Mouse (Mus musculus): ENCODE measurements around the gene Cpne7.

Gene Cpne7

DNA sequence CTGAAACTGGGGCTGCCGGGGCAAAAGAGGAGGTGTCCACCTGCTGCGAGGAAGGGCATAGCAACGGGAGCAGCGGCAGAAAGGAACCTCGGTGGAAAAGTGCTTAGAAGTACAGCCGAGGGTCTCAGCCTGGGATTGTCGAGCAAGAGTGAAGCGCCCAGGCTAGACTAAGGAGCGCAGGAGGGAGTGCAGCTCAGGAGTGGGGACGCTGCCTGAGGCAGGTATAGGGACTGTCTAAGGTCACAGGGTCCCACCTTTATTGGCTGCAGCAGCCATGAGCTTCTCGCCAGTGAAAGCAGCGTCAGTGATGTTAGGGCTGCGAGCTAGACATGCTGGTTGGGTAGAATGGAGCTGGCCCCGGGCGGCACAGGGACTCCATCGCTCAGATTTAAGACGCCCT, 570 bp downstream of the Cpne7 start:
- DNase-seq, result no peak

DNA sequence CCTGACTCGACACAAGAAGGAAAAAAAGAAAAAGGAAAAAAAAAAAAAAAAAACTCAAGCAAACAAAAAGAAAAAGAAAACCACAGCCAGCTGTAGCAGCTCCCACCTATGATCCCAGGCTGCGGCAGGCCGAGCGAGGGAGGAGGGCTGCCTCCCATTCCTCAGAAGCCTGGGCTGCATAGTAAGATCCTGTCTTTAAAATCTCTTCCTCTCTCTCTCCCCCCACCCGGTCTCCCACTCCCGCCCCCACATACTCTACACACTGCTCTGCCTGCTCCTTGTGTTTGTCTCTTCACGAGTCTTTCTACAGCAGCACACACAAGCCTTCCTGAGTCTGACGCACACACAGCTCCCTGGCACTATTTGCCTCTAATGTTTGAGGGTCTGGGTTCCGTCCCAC, 4.9 kb downstream of the Cpne7 start:
- DNase-seq, result no peak

DNA sequence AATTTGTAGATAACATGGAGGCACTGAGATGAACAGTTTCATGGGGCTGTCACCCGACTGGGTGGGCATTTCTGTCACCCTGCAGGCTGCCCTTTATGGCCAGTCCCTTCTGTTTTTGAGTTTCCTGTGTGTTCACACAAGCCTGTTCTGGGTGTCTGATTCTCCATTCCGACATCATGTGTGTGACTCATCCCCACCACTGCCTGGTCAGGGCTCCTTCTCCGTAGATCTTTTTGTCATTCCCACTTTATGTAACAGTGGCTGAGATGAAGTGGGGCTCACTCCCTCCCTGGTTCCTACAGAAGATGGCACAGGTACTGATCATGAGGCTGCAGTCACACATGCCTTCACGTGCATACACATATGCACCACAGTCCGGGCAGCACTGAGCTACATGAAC, 5.5 kb downstream of the Cpne7 start:
- no peak for DNase-seq

DNA sequence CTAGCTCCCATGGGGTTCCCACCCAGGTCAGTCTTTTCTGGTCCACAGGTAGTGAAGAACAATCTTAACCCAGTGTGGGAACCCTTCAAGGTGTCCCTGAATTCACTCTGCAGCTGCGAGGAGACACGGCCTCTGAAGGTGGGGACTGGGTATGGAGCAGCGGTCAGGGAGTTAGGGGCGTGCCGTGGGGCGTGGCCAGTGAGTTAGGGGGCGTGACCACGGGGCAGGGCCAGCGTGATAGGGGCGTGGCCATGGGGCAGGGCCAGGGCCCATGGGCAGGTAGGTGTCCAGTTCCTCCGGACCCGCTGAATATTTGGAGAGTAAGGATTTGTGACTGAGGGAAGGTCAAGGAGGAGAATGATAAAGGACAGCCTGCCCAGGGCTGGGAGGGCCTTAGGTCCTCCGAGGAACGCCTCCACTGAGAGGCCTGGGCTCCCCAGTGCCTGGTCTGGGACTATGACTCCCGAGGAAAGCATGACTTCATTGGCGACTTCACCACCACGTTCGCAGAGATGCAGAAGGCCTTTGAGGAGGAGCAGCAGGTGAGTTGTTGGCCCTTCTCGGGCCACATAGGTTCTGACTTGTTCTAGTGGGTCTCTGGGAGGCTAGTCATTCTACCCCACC, 9.1 kb downstream of the Cpne7 start:
- peak; percentile 41 for DNase-seq

DNA sequence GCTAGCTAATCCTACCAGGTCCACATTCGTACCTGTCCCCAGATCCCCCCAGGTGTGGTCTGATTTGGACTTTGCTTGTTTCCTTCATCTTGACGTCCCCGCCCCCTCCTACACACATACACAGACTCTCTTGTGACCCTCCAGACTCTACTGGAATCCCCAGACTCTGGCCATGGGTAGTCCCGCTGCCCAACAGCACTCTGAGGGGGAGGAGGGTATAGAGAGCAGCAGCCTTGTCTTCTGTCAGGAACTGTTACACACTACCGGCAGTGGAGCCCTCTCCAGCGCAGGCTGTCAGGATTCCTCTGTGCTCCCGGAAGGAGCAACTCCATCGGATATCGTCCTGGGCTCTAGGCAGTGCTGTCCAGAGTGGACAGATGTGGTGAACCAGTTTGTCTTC, 13.9 kb downstream of the Cpne7 start:
- DNase-seq, result no peak

DNA sequence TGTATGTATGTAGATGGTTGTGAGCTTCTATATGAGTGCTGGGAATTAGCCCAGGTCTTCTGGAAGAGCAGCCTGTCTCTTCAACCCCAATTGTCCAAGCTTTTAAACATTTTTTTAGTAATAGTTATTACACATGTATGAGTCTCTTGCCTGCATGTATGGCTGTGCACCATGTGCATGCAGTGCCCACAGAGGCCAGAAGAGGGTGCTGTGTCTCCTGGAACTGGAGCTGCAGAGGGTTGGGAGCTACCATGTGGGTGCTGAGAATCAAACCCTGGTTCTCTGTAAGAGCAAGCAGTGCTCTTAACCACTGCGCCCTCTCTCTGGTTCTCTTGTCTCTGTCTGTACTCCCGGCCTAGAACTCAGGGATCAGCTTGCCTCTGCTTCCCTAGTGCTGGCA, 15.8 kb downstream of the Cpne7 start:
- DNase-seq, result no peak

DNA sequence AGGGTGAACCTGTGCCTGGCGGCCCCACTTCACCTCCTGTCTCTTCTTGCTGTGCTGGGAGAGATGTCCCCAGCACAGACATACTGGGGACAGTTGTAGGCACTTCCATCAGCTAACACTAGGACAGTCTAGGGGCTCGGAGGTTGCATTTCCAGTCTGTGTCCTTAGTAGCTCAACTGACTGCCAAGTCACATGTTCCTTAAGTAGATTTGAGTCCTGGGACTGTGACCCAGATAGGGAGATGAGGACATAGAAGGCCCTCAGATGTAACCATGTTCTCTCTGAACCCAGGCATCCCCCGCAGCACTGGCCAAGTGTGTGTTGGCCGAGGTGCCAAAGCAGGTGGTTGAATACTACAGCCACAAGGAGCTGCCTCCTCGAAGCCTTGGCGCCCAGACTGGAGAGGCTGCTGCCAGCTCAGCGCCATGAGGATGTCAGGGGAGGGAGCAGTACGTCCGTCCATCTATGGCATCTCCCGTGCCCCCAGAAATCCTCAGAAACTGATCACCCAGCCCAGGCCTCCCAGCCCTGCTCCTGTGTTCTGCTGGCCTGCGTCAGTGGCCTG, 17.1 kb downstream of the Cpne7 start:
- DNase-seq, result peak; percentile 59

DNA sequence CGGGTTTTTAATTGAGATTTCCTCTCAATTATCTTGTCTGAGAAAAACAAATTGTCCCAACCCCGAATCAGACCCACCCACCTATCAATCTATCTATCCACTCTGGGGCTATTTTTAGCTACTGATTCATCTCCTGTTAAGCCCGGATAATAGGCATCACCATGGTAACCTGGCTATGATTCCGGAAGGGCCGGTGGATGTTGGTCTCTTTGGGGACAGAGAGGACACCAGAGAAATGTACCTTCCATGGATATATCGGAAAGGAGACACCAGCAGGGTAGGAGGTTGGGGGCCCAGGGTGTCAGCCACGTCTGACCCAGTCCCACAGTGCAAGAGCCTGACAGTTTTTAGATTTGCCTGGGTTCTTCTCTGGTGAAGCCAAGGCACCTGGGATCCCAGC, 18.2 kb downstream of the Cpne7 start:
- DNase-seq, result peak; percentile 78

DNA sequence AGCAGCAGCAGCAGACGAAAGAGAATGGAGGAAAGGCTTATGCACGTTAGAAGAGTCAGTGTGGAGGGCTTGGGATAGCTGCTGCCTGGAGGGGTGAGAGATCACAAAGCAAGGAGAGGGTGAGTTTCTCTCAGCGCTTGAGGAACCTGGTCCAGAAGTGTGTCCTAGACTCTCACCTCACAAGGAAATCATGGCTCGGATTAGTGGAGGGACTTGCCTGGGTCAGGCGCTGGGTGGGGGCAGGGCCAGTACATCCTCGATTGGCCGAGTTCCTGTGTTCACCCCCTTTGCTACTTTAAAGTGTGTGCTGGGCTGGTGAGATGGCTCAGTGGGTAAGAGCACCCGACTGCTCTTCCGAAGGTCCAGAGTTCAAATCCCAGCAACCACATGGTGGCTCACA, 18.6 kb downstream of the Cpne7 start:
- DNase-seq, result peak; percentile 52

DNA sequence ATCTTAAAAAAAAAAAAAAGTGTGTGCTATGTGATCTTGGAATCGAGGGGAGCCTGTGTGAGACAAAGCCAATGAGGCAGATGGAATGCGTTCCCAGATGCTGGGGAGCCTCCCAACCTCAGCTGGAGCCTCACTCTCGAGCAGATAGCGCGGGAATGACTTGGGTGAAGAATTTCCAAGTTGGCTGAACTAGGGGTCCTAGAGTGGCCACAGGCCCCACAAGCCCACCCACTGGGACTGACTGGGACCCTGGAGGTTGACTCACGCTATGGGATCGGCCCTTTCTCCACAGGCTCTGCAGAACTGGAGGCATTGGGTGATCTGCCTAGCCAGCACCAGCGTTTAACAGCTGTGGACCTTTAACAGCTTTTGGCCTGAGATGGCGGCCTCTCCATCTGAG, 19.1 kb downstream of the Cpne7 start:
- no peak for DNase-seq

DNA sequence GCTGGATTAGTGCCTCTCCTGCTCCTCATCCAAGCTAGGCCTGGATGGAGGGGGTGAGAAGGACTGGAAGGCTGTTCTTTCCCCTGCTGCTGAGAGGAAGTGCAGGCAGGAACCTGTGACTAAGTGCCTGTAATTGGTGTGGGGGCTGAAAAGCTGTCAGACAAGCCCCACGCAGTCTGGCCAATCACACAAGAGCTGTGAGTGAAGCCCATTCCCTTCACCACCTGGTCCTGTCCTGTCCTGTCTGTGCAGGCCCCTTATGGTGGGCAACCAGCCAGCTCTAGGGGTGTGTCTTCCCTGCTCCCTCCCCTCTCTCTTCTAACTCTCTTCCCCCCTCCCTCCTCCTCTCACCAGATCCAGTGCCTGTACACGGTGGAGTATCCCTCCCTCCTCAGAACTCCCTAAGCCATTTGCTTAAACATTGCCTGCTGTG, 20.5 kb downstream of the Cpne7 start:
- peak; percentile 84 for DNase-seq

DNA sequence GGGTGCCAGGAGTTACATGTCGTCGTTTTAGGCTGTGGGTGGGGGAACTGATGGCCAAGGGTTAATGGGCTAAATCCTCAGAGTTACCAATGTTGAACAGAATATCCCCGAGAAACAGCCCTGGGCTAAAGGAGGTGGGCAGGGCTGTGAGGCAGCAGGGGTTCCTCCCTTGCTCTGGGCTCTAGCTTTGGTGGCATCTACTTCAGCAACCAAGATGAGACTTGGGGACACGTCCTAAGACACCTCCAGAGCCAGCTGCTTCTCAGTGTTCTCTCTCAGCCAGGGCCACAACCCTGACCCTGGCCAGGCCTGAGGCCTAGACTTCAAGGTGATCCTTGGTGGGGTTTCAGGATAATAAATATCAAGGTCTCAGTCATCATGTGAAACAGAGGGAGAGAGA, 21.6 kb downstream of the Cpne7 start:
- DNase-seq, result no peak

DNA sequence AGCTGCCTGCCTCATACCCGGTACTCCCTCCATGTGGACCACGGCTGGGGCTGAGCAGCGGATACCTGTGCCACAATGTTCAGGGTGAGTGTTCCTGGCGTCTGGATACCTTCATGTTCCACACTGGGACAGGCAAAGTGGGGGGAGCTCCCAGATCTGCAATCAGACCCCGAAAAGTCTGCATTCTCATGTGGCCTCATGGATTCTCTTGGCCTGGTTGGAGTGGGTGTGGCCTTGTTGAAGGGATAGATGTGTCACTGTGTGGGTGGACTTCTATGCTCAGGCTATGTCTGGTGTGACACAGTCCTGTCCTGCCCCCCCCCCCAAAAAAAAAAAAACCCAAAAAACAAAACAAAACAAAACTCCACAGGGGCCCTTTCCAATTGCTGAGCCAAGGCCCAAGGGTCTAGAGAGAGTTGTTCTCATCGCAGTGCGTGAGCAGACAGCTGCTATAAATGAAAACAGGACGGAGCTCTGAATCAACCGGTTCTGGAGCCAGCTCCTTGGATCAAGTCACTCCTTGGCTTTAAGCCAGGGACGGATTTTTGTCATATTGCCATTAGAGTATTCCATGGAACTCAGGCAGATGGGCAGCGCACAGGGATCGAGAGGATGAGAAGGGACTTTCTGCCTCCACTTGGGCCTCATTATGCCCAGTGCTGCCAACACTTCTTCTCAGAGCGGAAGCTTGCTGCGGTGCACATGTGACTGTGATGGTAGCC, 24.7 kb downstream of the Cpne7 start:
- DNase-seq, result no peak

DNA sequence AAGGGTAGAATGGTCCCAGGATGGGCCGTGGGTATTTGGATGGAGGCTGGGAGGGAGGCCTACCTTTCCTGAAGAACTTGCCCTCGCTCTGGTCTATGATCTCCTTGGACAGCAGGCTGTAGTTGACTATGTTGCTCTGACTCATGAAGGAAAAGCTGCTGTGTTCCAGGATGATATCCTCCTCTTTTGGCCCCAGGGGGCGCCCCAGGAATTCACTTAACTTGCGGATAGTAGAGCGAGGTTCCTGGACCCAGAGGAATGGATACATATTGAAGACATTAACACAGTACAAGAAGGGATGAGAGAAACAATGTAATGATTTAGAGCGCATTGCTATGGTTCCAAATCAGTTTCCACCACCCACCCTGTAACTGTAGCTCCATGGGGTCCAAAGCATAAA, 28.1 kb downstream of the Cpne7 start:
- DNase-seq, result peak; percentile 22

DNA sequence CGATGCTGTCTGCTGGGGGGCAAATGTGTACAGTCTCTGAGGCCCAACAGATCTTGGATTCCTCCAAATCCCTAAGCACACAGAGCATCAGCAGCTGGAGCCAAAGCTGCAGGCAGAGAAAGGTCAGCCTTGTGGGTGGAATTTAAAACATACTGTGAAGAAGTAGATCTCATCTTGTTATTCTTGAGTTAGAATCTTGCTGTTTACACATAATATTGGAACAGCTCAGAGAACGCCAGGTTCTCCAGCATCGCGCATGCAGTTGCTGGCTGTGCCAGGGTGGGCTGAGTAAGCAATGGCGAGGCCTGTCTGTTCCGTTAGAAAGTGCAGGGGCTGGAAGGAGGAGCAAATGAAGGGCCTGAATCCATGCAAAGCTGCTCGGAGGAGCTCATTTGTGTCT, 29.2 kb downstream of the Cpne7 start:
- DNase-seq, result no peak

DNA sequence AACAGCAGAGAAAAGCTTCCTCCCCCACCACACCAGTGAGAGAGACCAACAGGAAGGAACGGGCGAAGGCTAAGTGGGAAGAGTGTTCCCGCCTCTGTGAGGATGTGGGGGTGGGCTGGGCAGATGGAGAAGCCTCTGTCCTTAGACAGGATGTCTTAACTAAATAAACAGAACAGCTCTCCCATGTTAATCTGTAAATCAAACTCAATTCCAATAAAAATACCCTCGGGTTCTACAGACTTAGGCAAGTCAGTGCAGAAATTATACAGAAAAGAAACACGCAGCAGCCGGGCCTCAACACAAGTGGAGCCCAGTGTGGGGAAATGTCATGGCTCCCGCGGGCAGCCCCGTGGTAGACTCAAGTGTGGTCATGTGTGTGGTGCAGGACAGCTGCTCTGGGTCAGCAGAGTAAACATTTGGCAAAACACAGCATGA, 33.6 kb downstream of the Cpne7 start:
- DNase-seq, result no peak

DNA sequence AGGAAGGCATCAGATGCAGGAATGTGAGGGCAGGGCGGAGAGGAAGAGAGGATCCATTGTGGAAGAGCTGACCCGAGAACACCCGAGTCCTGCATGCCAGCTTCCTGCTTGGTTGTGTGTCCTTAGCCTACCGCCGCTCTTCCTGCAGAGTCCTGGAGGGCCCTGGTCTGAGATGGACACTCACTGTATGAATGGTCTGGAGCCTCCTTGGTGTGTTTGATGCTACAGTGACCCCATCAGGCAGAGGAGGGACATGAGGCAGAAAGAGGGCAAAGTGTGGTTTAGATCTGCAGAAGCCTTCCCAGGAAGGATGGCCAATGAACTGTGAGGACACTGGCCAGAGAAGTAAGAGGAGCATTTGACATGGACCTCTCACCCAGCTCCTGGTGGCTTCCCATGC, 38.0 kb downstream of the Cpne7 start:
- peak; percentile 38 for DNase-seq

DNA sequence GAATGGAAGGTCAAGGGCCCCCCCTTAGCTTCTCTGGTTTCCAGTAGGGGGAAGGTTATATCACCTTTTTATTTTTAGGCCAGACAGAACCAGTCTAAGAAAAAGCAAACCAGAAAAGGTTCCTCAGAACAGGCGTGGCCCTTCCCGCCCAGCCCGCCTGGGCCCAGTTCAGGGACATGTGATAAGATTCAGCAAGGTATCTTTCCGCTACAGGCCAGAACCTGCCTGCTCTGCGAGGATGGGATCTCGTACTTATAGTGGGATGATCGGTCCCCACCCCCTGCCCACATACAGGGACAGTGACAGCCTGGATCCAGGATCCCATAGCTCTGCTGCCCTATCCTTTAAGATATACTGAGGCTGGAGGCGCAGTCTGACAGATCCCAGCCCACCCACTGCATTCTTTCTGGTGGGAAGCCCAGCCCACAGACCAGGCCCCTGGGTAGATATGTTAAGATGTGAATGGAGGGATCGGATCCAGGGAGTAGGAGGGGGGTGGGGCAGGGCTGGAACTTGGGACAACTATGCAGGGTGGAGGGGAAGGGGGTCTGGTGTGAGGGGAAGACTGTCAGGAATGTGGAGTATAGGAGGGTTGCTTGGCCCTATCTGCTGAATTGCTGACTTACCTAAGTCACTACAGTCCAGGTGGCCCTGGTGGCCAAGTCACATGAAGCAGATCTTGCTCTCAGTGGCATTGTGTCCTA, 39.0 kb downstream of the Cpne7 start:
- DNase-seq, result no peak

DNA sequence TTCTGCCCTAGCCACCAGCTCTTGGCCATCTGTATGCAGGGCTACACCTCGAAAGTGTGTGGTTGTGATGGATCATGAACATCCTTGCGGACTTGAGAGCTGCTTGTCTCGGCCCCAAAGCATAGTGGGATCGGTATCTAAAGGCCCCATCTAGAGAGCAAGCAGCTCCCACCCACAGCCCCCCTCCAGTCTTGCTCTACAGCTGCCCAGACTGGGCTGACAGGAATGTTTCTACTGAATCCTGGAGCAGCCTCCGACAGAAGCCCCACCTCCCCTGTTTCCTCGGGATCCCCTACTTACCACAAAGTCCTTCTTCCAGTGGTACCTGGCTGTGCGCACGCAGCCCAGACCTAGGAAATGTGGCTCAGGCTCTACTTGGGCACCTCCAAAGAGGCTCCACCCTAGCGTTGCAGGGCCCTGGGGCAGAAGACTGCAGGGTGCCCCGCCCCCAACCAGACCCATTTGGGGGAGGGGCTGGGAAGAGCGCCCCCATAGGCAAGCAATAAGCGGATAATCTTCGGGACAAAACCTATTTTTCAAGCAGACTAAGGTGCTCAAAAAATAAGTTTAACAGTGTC, 40.8 kb downstream of the Cpne7 start, which contains the start of gene Sult5a1:
Sult5a1 (minus strand) TSS at position 428 of the 578 bp plus-strand sequence.
- peak; percentile 29 for DNase-seq

DNA sequence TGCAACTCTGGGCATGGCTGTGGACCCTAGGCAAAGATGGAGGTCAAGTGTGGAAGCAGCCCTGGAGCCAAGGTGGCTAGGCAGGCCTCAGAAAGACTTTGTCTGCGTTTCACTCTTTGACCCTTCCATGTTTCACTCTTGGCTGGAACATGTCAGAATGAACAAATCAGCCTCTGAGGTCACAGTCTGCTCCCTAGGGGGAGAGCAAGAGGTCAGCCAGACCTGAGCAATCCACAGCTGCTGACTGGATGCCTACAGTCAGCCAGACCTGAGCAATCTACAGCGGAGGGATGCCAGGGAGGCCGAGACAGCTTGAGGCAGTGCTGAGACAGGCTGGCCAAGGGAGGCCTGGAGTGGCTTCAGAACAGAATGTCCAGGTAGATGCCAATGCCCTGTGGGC, 64.2 kb downstream of the Cpne7 start:
- DNase-seq, result peak; percentile 23

Data from retina, postnatal 1 day (tissue).